Mouse (Mus musculus) cerebellum, adult 2 months (tissue): ENCODE data around the gene Ddx56.
"Not testable (repeated sequence)": the region's sequence is repeated elsewhere in the genome, so short reads cannot be mapped to it uniquely, and the experiment has no call there.

Experiments used
- CTCF ChIP-seq: fragments of 200-500 bp; IDR thresholded peaks from 2 replicates; pipeline ENCODE4 v1.5.1; 2011; ENCODE audit warnings: low read depth, mild to moderate bottlenecking, control low read depth, low read length, moderate library complexity, borderline replicate concordance; ENCODE audit not compliant: insufficient read depth
- POLR2A ChIP-seq: fragments of 200-500 bp; IDR thresholded peaks from 2 replicates; pipeline ENCODE4 v1.6.1; 2011; ENCODE audit warnings: low read length, control low read depth, borderline replicate concordance; ENCODE audit not compliant: insufficient read depth

- not testable (repeated sequence) for TF ChIP-seq CTCF, POLR2A
Observed at GRCm38 (mm10) chr11:6254602-6255001, 13.0 kb downstream of the Ddx56 start.
